Mouse (Mus musculus): ENCODE measurements around the gene Sept1. TPM values are rescaled to one million over a fixed set of nuclear protein-coding genes. Genes with fewer than 3 reads are reported as not detected.

Gene Sept1
- polyA plus RNA-seq, 1 experiment from 2014 or later = 23.2 TPM

GRCm38 (mm10) chr7:127214981-127215871 lies 17.7 kb downstream of the Sept1 start:
- Histone ChIP-seq H3K27ac (ENCODE audit: low read length) (no peak overlapping the region), H3K9ac (ENCODE audit: low read length) (peak overlapping the region; percentile 72)
- ATAC-seq (ENCODE audit: low read depth) = peak; percentile 53; the same call in 1 of the 2 replicates

GRCm38 (mm10) chr7:127214521-127214920 lies 18.4 kb downstream of the Sept1 start:
- Histone ChIP-seq H3K4me2 (ENCODE audit: low read depth, low read length) (peak overlapping the region; percentile 70), H3K27me3 (ENCODE audit: control insufficient read depth, insufficient read depth, low read depth, low read length) (no peaks in the 10 kb centered on the region), H3K4me3 (ENCODE audit: low read length) (peak overlapping the region; percentile 40), H3K4me1 (replicated peaks; ENCODE audit: control insufficient read depth, insufficient read depth, low read length) (peaks cover 5% of the 10 kb centered on the region), H3K36me3 (ENCODE audit: control insufficient read depth, insufficient read depth, low read length) (no peaks in the 10 kb centered on the region), H3K9me3 (ENCODE audit: control insufficient read depth, low read length) (no peaks in the 10 kb centered on the region), H3K9ac (ENCODE audit: low read length) (peak overlapping the region; percentile 72), H3K27ac (ENCODE audit: low read length) (no peak overlapping the region)
- no peak for ATAC-seq (ENCODE audit: low read depth)
- WGBS = 47% methylated on average over 21 of the region's 21 CpGs

More at GRCm38 (mm10) chr7:127214981-127215871, 17.7 kb downstream of the Sept1 start:
- peak overlapping the region; percentile 70 for H3K4me2 ChIP-seq (ENCODE audit: low read depth, low read length)
- 26% methylated on average over 33 of the region's 33 CpGs for WGBS
- no peaks in the 10 kb centered on the region for H3K36me3 ChIP-seq (ENCODE audit: control insufficient read depth, insufficient read depth, low read length)
- H3K27me3 ChIP-seq (ENCODE audit: control insufficient read depth, insufficient read depth, low read depth, low read length) = no peaks in the 10 kb centered on the region
- H3K4me3 ChIP-seq (ENCODE audit: low read length) = peak overlapping the region; percentile 40
- H3K4me1 ChIP-seq (replicated peaks; ENCODE audit: control insufficient read depth, insufficient read depth, low read length) = peaks cover 3% of the 10 kb centered on the region; the same call in 1 of the 2 replicates
- H3K9me3 ChIP-seq (ENCODE audit: control insufficient read depth, low read length) = no peaks in the 10 kb centered on the region

- Histone ChIP-seq H3K27me3 (ENCODE audit: control insufficient read depth, insufficient read depth, low read depth, low read length) (no peaks in the 10 kb centered on the region), H3K36me3 (ENCODE audit: control insufficient read depth, insufficient read depth, low read length) (no peaks in the 10 kb centered on the region), H3K9me3 (ENCODE audit: control insufficient read depth, low read length) (no peaks in the 10 kb centered on the region), H3K27ac (ENCODE audit: low read length) (no peak overlapping the region), H3K4me1 (replicated peaks; ENCODE audit: control insufficient read depth, insufficient read depth, low read length) (peaks cover 7% of the 10 kb centered on the region), H3K4me3 (ENCODE audit: low read length) (no peak overlapping the region), H3K4me2 (ENCODE audit: low read depth, low read length) (no peak overlapping the region), H3K9ac (ENCODE audit: low read length) (no peak overlapping the region)
- no peak for ATAC-seq (ENCODE audit: low read depth)
- 54% methylated on average over 12 of the region's 12 CpGs for WGBS
Measured at GRCm38 (mm10) chr7:127213930-127214329, 19.0 kb downstream of the Sept1 start.

- H3K36me3 ChIP-seq (ENCODE audit: control insufficient read depth, insufficient read depth, low read length) = no peaks in the 10 kb centered on the region
- H3K27ac ChIP-seq (ENCODE audit: low read length) = no peak overlapping the region
- H3K4me1 ChIP-seq (replicated peaks; ENCODE audit: control insufficient read depth, insufficient read depth, low read length) = peaks cover 7% of the 10 kb centered on the region
- 41% methylated on average over 7 of the region's 7 CpGs for WGBS
- no peak for ATAC-seq (ENCODE audit: low read depth)
- H3K27me3 ChIP-seq (ENCODE audit: control insufficient read depth, insufficient read depth, low read depth, low read length) = no peaks in the 10 kb centered on the region
- no peak overlapping the region for H3K4me2 ChIP-seq (ENCODE audit: low read depth, low read length)
- no peaks in the 10 kb centered on the region for H3K9me3 ChIP-seq (ENCODE audit: control insufficient read depth, low read length)
- no peak overlapping the region for H3K9ac ChIP-seq (ENCODE audit: low read length)
- H3K4me3 ChIP-seq (ENCODE audit: low read length) = no peak overlapping the region
Measured at GRCm38 (mm10) chr7:127213485-127213884, 19.4 kb downstream of the Sept1 start.

GRCm38 (mm10) chr7:127212432-127213250 lies 20.3 kb downstream of the Sept1 start:
- no peak overlapping the region for H3K27ac ChIP-seq (ENCODE audit: low read length)
- WGBS = 84% methylated on average over 12 of the region's 12 CpGs
- no peak overlapping the region for H3K4me3 ChIP-seq (ENCODE audit: low read length)
- H3K9me3 ChIP-seq (ENCODE audit: control insufficient read depth, low read length) = no peaks in the 10 kb centered on the region
- no peak overlapping the region for H3K4me2 ChIP-seq (ENCODE audit: low read depth, low read length)
- peaks cover 7% of the 10 kb centered on the region for H3K4me1 ChIP-seq (replicated peaks; ENCODE audit: control insufficient read depth, insufficient read depth, low read length)
- no peaks in the 10 kb centered on the region for H3K27me3 ChIP-seq (ENCODE audit: control insufficient read depth, insufficient read depth, low read depth, low read length)
- H3K9ac ChIP-seq (ENCODE audit: low read length) = no peak overlapping the region
- H3K36me3 ChIP-seq (ENCODE audit: control insufficient read depth, insufficient read depth, low read length) = no peaks in the 10 kb centered on the region
- ATAC-seq (ENCODE audit: low read depth) = no peak

GRCm38 (mm10) chr7:127211014-127211745 lies 21.8 kb downstream of the Sept1 start:
- ATAC-seq (ENCODE audit: low read depth) = no peak
- H3K36me3 ChIP-seq (ENCODE audit: control insufficient read depth, insufficient read depth, low read length) = no peaks in the 10 kb centered on the region
- H3K4me1 ChIP-seq (replicated peaks; ENCODE audit: control insufficient read depth, insufficient read depth, low read length) = peaks cover 14% of the 10 kb centered on the region
- 73% methylated on average over 5 of the region's 5 CpGs for WGBS
- H3K4me3 ChIP-seq (ENCODE audit: low read length) = no peak overlapping the region
- H3K4me2 ChIP-seq (ENCODE audit: low read depth, low read length) = no peak overlapping the region
- no peak overlapping the region for H3K9ac ChIP-seq (ENCODE audit: low read length)
- no peaks in the 10 kb centered on the region for H3K9me3 ChIP-seq (ENCODE audit: control insufficient read depth, low read length)
- no peak overlapping the region for H3K27ac ChIP-seq (ENCODE audit: low read length)
- H3K27me3 ChIP-seq (ENCODE audit: control insufficient read depth, insufficient read depth, low read depth, low read length) = no peaks in the 10 kb centered on the region

GRCm38 (mm10) chr7:127210266-127210665 lies 22.7 kb downstream of the Sept1 start:
- no peak overlapping the region for H3K4me2 ChIP-seq (ENCODE audit: low read depth, low read length)
- 93% methylated on average over 4 of the region's 4 CpGs for WGBS
- no peaks in the 10 kb centered on the region for H3K27me3 ChIP-seq (ENCODE audit: control insufficient read depth, insufficient read depth, low read depth, low read length)
- peaks cover 16% of the 10 kb centered on the region for H3K4me1 ChIP-seq (replicated peaks; ENCODE audit: control insufficient read depth, insufficient read depth, low read length)
- H3K36me3 ChIP-seq (ENCODE audit: control insufficient read depth, insufficient read depth, low read length) = no peaks in the 10 kb centered on the region
- H3K27ac ChIP-seq (ENCODE audit: low read length) = no peak overlapping the region
- no peak overlapping the region for H3K4me3 ChIP-seq (ENCODE audit: low read length)
- H3K9ac ChIP-seq (ENCODE audit: low read length) = no peak overlapping the region
- no peaks in the 10 kb centered on the region for H3K9me3 ChIP-seq (ENCODE audit: control insufficient read depth, low read length)
- no peak for ATAC-seq (ENCODE audit: low read depth)

- Histone ChIP-seq H3K4me3 (ENCODE audit: low read length) (no peak overlapping the region), H3K4me2 (ENCODE audit: low read depth, low read length) (no peak overlapping the region), H3K27ac (ENCODE audit: low read length) (no peak overlapping the region), H3K4me1 (replicated peaks; ENCODE audit: control insufficient read depth, insufficient read depth, low read length) (peaks cover 15% of the 10 kb centered on the region), H3K9ac (ENCODE audit: low read length) (no peak overlapping the region; the same call in 1 of the 2 replicates), H3K36me3 (ENCODE audit: control insufficient read depth, insufficient read depth, low read length) (0 out of 2 replicates have a peak, but pooled peaks cover 3% of the 10 kb centered on the region), H3K9me3 (ENCODE audit: control insufficient read depth, low read length) (no peaks in the 10 kb centered on the region), H3K27me3 (ENCODE audit: control insufficient read depth, insufficient read depth, low read depth, low read length) (no peaks in the 10 kb centered on the region)
- 75% methylated on average over 5 of the region's 5 CpGs for WGBS
- no peak for ATAC-seq (ENCODE audit: low read depth)
Measured at GRCm38 (mm10) chr7:127209851-127210250, 23.1 kb downstream of the Sept1 start.
